Mouse (Mus musculus) megakaryocyte, embryonic 14.5 days (primary cell): Measurements from ENCODE around the gene Dnase1.

Experiments
- FLI1 ChIP-seq: IDR thresholded peaks from 2 replicates; pipeline ENCODE4 v1.6.1; 2012; ENCODE audit warnings: low read length, inconsistent platforms, mixed read lengths
- GATA1 ChIP-seq: IDR thresholded peaks from 3 replicates; pipeline ENCODE4 v1.6.1; 2012; ENCODE audit warnings: mixed read lengths, low read length, inconsistent platforms, borderline replicate concordance

DNA sequence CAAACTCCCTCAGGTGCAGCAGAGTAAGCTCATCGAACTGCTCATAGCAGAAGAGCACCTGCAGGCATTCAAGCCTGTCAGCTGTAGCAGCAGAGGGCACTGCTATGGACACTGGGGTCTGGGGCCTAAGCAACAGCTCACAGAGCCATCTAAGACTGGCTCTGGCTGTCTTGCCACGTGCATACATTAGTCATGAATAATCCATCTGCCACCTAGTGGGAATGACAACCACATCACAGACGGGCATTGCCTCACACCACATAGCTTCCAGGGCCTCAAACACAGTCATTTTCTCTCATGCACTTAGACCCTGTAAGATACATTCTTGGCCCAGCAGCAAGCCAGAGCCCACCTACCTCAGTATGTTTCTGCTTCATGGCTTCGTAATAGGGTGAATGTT is 8.8 kb downstream of the Dnase1 start:
- no peak for TF ChIP-seq GATA1
- no peak for TF ChIP-seq FLI1
